Mouse (Mus musculus) liver, embryonic 14.5 days (tissue): ENCODE results near the gene Rab20.

Source experiments
- CTCF ChIP-seq: IDR thresholded peaks from 2 replicates; pipeline ENCODE4 v1.5.1; 2016; ENCODE audit warnings: antibody characterized with exemption, low read depth, control low read depth
- EP300 ChIP-seq: IDR thresholded peaks from 2 replicates; pipeline ENCODE4 v1.6.1; 2016; ENCODE audit warnings: antibody characterized with exemption, low read depth

DNA sequence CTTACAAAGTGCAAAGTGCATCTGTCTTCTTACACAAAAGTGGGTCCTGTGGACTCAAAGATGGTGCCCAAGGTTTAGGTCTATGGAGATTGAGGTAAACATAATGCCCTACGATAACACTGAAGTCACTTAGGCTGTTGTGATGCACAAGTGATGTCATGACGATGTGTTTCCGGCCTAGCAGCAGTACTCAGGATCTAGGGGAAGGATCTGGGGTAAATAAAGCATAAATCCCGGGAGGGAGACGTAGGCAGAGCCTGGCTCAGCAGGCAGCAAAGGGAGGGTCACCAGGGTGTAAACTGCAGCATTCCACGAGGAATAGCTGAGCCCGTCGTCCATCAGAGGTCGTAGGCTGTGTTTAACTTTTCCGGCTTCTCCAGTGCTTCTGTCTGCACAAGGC is 30.4 kb upstream of the Rab20 start:
- no peak for TF ChIP-seq CTCF
- no peak for TF ChIP-seq EP300
